26 mouse cellular contexts compared by ENCODE assay signal in the genomic region with DNA sequence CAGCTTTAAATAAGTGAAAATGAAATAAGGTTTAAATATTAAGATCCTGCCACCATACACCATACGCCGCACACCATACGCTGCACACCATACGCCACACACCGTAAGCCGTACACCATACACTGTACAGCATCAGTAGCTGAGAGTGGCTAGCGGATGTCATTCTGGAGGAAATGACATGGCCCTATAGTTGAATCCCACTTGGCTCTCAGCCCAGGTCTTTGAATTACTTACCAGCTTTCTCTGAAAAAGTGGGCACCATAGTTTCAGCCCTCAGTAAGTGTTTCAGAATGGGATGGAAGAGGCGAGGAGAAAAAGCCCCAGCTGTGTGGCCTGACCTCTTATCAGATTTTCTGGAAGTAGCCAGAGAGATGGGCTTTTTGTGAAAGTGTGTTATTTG. TPM values are rescaled to one million over a fixed set of nuclear protein-coding genes. Genes with fewer than 3 reads are reported as not detected.
"Had no signal": no experiment of that assay in that cellular context is flagged by ENCODE, and none has a peak within 500 bp of the region (broad histone marks: within the 10 kb centered on the region; RNA-seq: fewer than 3 reads in every experiment).

No protein-coding gene starts in this region.

- H3K4me2 ChIP-seq: lung, embryonic 15.5 days; midbrain, embryonic 12.5 days; neural tube, embryonic 13.5 days; neural tube, embryonic 15.5 days had no signal

- H3K27ac ChIP-seq: liver, embryonic 14.5 days; lung, embryonic 15.5 days; midbrain, embryonic 10.5 days; midbrain, embryonic 12.5 days; neural tube, embryonic 13.5 days; neural tube, embryonic 15.5 days had no signal

- H3K27me3 ChIP-seq: midbrain, embryonic 12.5 days; neural tube, embryonic 15.5 days had no signal

- H3K4me3 ChIP-seq: lung, embryonic 15.5 days; midbrain, embryonic 10.5 days; midbrain, embryonic 12.5 days; myocyte; neural tube, embryonic 13.5 days; neural tube, embryonic 15.5 days had no signal

- H3K9ac ChIP-seq: liver, embryonic 14.5 days; lung, embryonic 15.5 days; midbrain, embryonic 12.5 days; neural tube, embryonic 13.5 days; neural tube, embryonic 15.5 days had no signal

- H3K9me3 ChIP-seq: lung, embryonic 15.5 days; midbrain, embryonic 10.5 days; midbrain, embryonic 12.5 days; neural tube, embryonic 13.5 days; neural tube, embryonic 15.5 days had no signal

- H3K4me1 ChIP-seq: lung, embryonic 15.5 days; midbrain, embryonic 10.5 days had no signal

- H3K36me3 ChIP-seq: lung, embryonic 15.5 days; midbrain, embryonic 10.5 days; midbrain, embryonic 12.5 days; neural tube, embryonic 13.5 days; neural tube, embryonic 15.5 days had no signal

- DNase-seq: lung, adult 18-20 months; midbrain, embryonic 14.5 days; retina, postnatal 1 day; right cerebral cortex, adult 18-20 months; right cerebral cortex, postnatal 25 days; right cerebral cortex, postnatal 4 days; spleen, adult 18-20 months; thymus, adult 18-20 months; thymus, postnatal 14 days; thymus, postnatal 36 days had no signal

- ATAC-seq: midbrain, embryonic 16.5 days had no signal

RNA-seq across cellular contexts. Expression of a gene that starts 51.6 kb away (rescaled TPM):
- total RNA-seq: megakaryocyte, adult 5-6 weeks; megakaryocyte-erythroid progenitor cell, adult 5-6 weeks had no signal
- polyA plus RNA-seq: liver, embryonic 14.5 days; liver, embryonic 16.5 days; lung, embryonic 15.5 days; midbrain, embryonic 10.5 days; midbrain, embryonic 14.5 days; neural tube, embryonic 11.5 days; neural tube, embryonic 13.5 days; small intestine, adult 2 months; stomach, embryonic 14.5 days; stomach, embryonic 16.5 days; thymus, postnatal 0 days had no signal

RNA-seq across cellular contexts. Expression of a gene that starts 51.6 kb away (rescaled TPM):
- total RNA-seq: megakaryocyte, adult 5-6 weeks; megakaryocyte-erythroid progenitor cell, adult 5-6 weeks had no signal
- polyA plus RNA-seq: liver, embryonic 14.5 days; liver, embryonic 16.5 days; lung, embryonic 15.5 days; midbrain, embryonic 10.5 days; midbrain, embryonic 14.5 days; myocyte; neural tube, embryonic 11.5 days; neural tube, embryonic 13.5 days; small intestine, adult 2 months; stomach, embryonic 14.5 days; stomach, embryonic 16.5 days; thymus, postnatal 0 days had no signal

RNA-seq across cellular contexts. Expression of a gene that starts 52.9 kb away (rescaled TPM):
- total RNA-seq: megakaryocyte, adult 5-6 weeks; megakaryocyte-erythroid progenitor cell, adult 5-6 weeks had no signal
- polyA plus RNA-seq: liver, embryonic 14.5 days; liver, embryonic 16.5 days; lung, embryonic 15.5 days; midbrain, embryonic 12.5 days; midbrain, embryonic 14.5 days; midbrain, embryonic 16.5 days; myocyte; neural tube, embryonic 15.5 days; small intestine, adult 2 months; stomach, embryonic 14.5 days; stomach, embryonic 16.5 days; thymus, postnatal 0 days had no signal

RNA-seq across cellular contexts. Expression of a gene that starts 58.4 kb away (rescaled TPM):
- total RNA-seq: megakaryocyte, adult 5-6 weeks; megakaryocyte-erythroid progenitor cell, adult 5-6 weeks had no signal
